Mouse (Mus musculus) limb, embryonic 11.5 days (tissue): ENCODE measurements around the gene Steap4. TPM values are rescaled to one million over a fixed set of nuclear protein-coding genes. Genes with fewer than 3 reads are reported as not detected.

Experiments
- ATAC-seq: fragments of 200-750 bp; cut with Nextera tagmentation; 2 replicates; pipeline ENCODE4 v1.8.0; 2017; ENCODE audit warnings: low read depth; ENCODE audit not compliant: insufficient number of reproducible peaks, low FRiP score, low TSS enrichment
- DNase-seq: peaks from one replicate; pipeline ENCODE4 v3.0.0-alpha.2; 2015; ENCODE audit warnings: low spot score
- H3K27ac ChIP-seq: fragments of 300-500 bp; sonication (generic); replicated peaks from 2 replicates; pipeline ENCODE4 v1.5.1; 2014; ENCODE audit warnings: low read depth, mild to moderate bottlenecking, low read length
- H3K27me3 ChIP-seq: fragments of 300-500 bp; sonication (generic); 2 replicates; pipeline ENCODE4 v1.6.1; 2014; ENCODE audit warnings: mild to moderate bottlenecking, low read length, mixed read lengths; ENCODE audit not compliant: control insufficient read depth, insufficient read depth
- H3K36me3 ChIP-seq: fragments of 300-500 bp; sonication (generic); 2 replicates; pipeline ENCODE4 v1.6.1; 2014; ENCODE audit warnings: mild to moderate bottlenecking, low read length, moderate library complexity, mixed read lengths; ENCODE audit not compliant: control insufficient read depth, insufficient read depth
- H3K4me1 ChIP-seq: fragments of 300-500 bp; sonication (generic); 2 replicates; pipeline ENCODE4 v1.6.1; 2014; ENCODE audit warnings: low read length, mixed read lengths; ENCODE audit not compliant: control insufficient read depth, insufficient read depth
- H3K4me2 ChIP-seq: fragments of 300-500 bp; sonication (generic); 2 replicates; pipeline ENCODE4 v1.6.1; 2014; ENCODE audit warnings: low read depth, mild to moderate bottlenecking, moderate library complexity; ENCODE audit not compliant: severe bottlenecking
- H3K4me3 ChIP-seq: fragments of 300-500 bp; sonication (generic); 2 replicates; pipeline ENCODE4 v1.5.1; 2014; ENCODE audit warnings: low read depth, low read length
- H3K9ac ChIP-seq: fragments of 300-500 bp; sonication (generic); 2 replicates; pipeline ENCODE4 v1.6.1; 2014; ENCODE audit warnings: mild to moderate bottlenecking, low read length
- H3K9me3 ChIP-seq: fragments of 300-500 bp; sonication (generic); 2 replicates; pipeline ENCODE4 v1.6.1; 2016; ENCODE audit warnings: low read length; ENCODE audit not compliant: control insufficient read depth
- WGBS: fragments of 180-500 bp; shearing (Covaris S2); extraction: QIAGEN DNeasy Blood & Tissue Kit; methylation state at CpG from one replicate; pipeline ENCODE4 v1.1.7; 2014; 5-methylcytosine and 5-hydroxymethylcytosine counted together
- polyA plus RNA-seq: library from polyadenylated mRNA; unstranded; fragments of >200 nt; fragmentation: Nextera tagmentation; extraction: Ambion mirVana; gene quantifications from 2 replicates; pipeline ENCODE4 v1.2.1, GENCODE M21; 2014

Steap4 gene
- polyA plus RNA-seq, 1 experiment from 2014 or later: 0.28 TPM

GRCm38 (mm10) chr5:7995288-7995897 is 35.1 kb downstream of the Steap4 start:
- DNase-seq (no peak), ATAC-seq (peak; percentile 53; the same call in 1 of the 2 replicates)
- Histone ChIP-seq H3K4me1 (no peaks in the 10 kb centered on the region), H3K27me3 (no peaks in the 10 kb centered on the region), H3K9ac (no peak overlapping the region), H3K27ac (no peak overlapping the region), H3K9me3 (no peaks in the 10 kb centered on the region), H3K4me3 (no peak overlapping the region), H3K36me3 (no peaks in the 10 kb centered on the region), H3K4me2 (no peak overlapping the region)
- WGBS: 91% methylated on average over 1 of the region's 1 CpGs

- DNase-seq: peak; percentile 62
- Histone ChIP-seq H3K36me3 (no peaks in the 10 kb centered on the region), H3K27ac (no peak overlapping the region), H3K4me2 (no peak overlapping the region), H3K4me1 (no peaks in the 10 kb centered on the region), H3K9ac (no peak overlapping the region), H3K27me3 (no peaks in the 10 kb centered on the region), H3K4me3 (no peak overlapping the region), H3K9me3 (no peaks in the 10 kb centered on the region)
- 40% methylated on average over 8 of the region's 8 CpGs for WGBS
- ATAC-seq: peak; percentile 66; the same call in 1 of the 2 replicates
Measured at GRCm38 (mm10) chr5:7996401-7997044, 36.3 kb downstream of the Steap4 start.

- DNase-seq (no peak), ATAC-seq (no peak)
- no peaks in the 10 kb centered on the region for H3K36me3 ChIP-seq
- H3K4me2 ChIP-seq: no peak overlapping the region
- no peak overlapping the region for H3K9ac ChIP-seq
- H3K9me3 ChIP-seq: no peaks in the 10 kb centered on the region
- 94% methylated on average over 2 of the region's 2 CpGs for WGBS
- H3K27me3 ChIP-seq: no peaks in the 10 kb centered on the region
- no peak overlapping the region for H3K27ac ChIP-seq
- no peaks in the 10 kb centered on the region for H3K4me1 ChIP-seq
- no peak overlapping the region for H3K4me3 ChIP-seq
Measured at GRCm38 (mm10) chr5:7997086-7997485, 36.8 kb downstream of the Steap4 start.

DNA sequence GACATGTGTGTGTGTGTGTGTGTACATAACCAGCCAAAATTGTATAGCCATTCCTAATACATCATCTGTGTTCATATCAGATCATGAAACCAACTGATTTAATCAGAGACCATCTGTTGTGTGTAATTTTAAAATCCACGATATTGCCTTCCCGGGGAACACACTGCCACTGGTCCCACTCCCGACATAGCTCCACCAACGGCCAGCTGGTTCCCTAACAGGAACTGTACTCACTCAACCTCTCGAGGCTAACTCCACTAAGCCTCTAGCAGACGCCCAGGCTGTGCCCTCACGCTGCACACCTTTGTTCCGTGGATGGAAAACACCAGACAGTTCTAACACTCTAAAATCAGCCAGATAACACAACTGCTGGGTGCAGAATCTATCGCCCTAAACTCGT is 40.2 kb downstream of the Steap4 start:
- H3K27ac ChIP-seq: no peak overlapping the region
- no peaks in the 10 kb centered on the region for H3K9me3 ChIP-seq
- no peak for ATAC-seq
- H3K27me3 ChIP-seq: no peaks in the 10 kb centered on the region
- no peaks in the 10 kb centered on the region for H3K36me3 ChIP-seq
- no peak overlapping the region for H3K4me2 ChIP-seq
- WGBS: 80% methylated on average over 10 of the region's 10 CpGs
- no peak overlapping the region for H3K4me3 ChIP-seq
- no peak for DNase-seq
- no peaks in the 10 kb centered on the region for H3K4me1 ChIP-seq
- no peak overlapping the region for H3K9ac ChIP-seq

DNA sequence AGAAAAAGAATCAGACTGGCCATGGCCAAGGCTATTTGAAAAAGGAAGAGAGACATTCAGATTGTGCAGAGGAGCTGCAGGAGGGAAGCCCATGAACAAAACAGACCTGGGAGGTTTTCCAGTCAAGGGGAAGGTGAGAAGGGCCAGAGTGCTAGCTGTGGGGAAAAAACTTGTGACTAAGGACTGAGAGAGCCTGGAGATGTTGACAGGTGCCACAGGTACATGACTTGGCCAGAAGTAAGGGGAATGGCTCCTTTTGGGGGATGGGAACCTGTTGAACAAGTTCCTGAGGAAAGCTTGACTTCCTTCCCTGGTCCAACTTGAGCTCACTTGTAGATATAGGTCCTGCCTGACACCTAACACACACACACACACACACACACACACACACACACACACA is 42.6 kb downstream of the Steap4 start:
- H3K36me3 ChIP-seq: no peaks in the 10 kb centered on the region
- no peak overlapping the region for H3K27ac ChIP-seq
- no peaks in the 10 kb centered on the region for H3K4me1 ChIP-seq
- ATAC-seq (no peak), DNase-seq (no peak)
- H3K9me3 ChIP-seq: no peaks in the 10 kb centered on the region
- H3K4me2 ChIP-seq: no peak overlapping the region
- no peak overlapping the region for H3K4me3 ChIP-seq
- H3K9ac ChIP-seq: no peak overlapping the region
- H3K27me3 ChIP-seq: no peaks in the 10 kb centered on the region

DNA sequence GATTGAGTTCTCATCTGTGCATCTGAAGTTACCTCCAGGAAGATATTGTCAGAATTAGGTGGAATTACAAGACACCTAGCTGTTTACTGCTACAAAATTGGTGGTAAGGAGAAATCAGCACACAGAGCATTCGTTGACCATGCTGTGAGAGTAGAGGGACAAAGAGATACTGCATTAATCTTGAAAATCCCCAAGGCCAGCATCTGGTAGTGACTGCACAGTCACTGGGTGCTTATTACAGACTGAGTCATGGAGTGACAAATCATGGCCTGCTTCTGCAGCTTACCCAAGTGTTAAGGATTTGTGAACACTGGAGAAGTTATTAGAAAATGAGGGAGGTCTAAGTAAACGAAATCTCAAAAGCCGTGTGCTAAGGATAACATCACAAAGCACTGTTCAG is 53.0 kb downstream of the Steap4 start:
- Histone ChIP-seq H3K36me3 (no peaks in the 10 kb centered on the region), H3K9ac (no peak overlapping the region), H3K27me3 (no peaks in the 10 kb centered on the region), H3K4me1 (no peaks in the 10 kb centered on the region), H3K9me3 (no peaks in the 10 kb centered on the region), H3K4me2 (no peak overlapping the region), H3K27ac (no peak overlapping the region), H3K4me3 (no peak overlapping the region)
- ATAC-seq (no peak), DNase-seq (no peak)
- 77% methylated on average over 3 of the region's 3 CpGs for WGBS

Other genes starting within 250 kb of the Steap4 start
- 196 and 212 TPM in 2 replicates for gene Sri, start 85.6 kb downstream of the Steap4 start, polyA plus RNA-seq